Mouse (Mus musculus): ENCODE results near the gene Nme4. TPM values are rescaled to one million over a fixed set of nuclear protein-coding genes. Genes with fewer than 3 reads are reported as not detected.

Nme4 gene
- polyA plus RNA-seq, 1 experiment from 2014 or later, result 86.2 TPM

- Histone ChIP-seq H3K4me3 (replicated peaks) (no peak overlapping the region), H3K36me3 (peaks cover 3% of the 10 kb centered on the region; the same call in 1 of the 2 replicates), H3K4me1 (no peaks in the 10 kb centered on the region; the same call in 1 of the 2 replicates), H3K9me3 (no peaks in the 10 kb centered on the region), H3K9ac (no peak overlapping the region), H3K4me2 (no peak overlapping the region), H3K27ac (no peak overlapping the region), H3K27me3 (replicated peaks) (no peaks in the 10 kb centered on the region)
- ATAC-seq (ENCODE audit: insufficient read depth, low FRiP score, low read depth), result no peak
- WGBS, result 64% methylated on average over 17 of the region's 17 CpGs
Observed at GRCm38 (mm10) chr17:26054133-26054845, 41.1 kb downstream of the Nme4 start.

GRCm38 (mm10) chr17:26052706-26053105 lies 42.7 kb downstream of the Nme4 start:
- no peak overlapping the region for H3K4me2 ChIP-seq
- H3K27ac ChIP-seq, result no peak overlapping the region
- no peaks in the 10 kb centered on the region; the same call in 1 of the 2 replicates for H3K4me1 ChIP-seq
- H3K9me3 ChIP-seq, result no peaks in the 10 kb centered on the region
- H3K4me3 ChIP-seq (replicated peaks), result no peak overlapping the region
- no peaks in the 10 kb centered on the region for H3K27me3 ChIP-seq (replicated peaks)
- no peak overlapping the region for H3K9ac ChIP-seq
- H3K36me3 ChIP-seq, result 0 out of 2 replicates have a peak, but pooled peaks cover 3% of the 10 kb centered on the region
- WGBS, result 75% methylated on average over 4 of the region's 4 CpGs
- no peak for ATAC-seq (ENCODE audit: insufficient read depth, low FRiP score, low read depth)

GRCm38 (mm10) chr17:26052074-26052473 lies 43.3 kb downstream of the Nme4 start:
- H3K4me1 ChIP-seq, result no peaks in the 10 kb centered on the region; the same call in 1 of the 2 replicates
- WGBS, result 91% methylated on average over 4 of the region's 4 CpGs
- H3K9me3 ChIP-seq, result no peaks in the 10 kb centered on the region
- H3K9ac ChIP-seq, result no peak overlapping the region
- no peak overlapping the region for H3K4me3 ChIP-seq (replicated peaks)
- 0 out of 2 replicates have a peak, but pooled peaks cover 3% of the 10 kb centered on the region for H3K36me3 ChIP-seq
- H3K4me2 ChIP-seq, result no peak overlapping the region
- no peaks in the 10 kb centered on the region for H3K27me3 ChIP-seq (replicated peaks)
- H3K27ac ChIP-seq, result no peak overlapping the region
- ATAC-seq (ENCODE audit: insufficient read depth, low FRiP score, low read depth), result no peak

- Histone ChIP-seq H3K27ac (no peak overlapping the region), H3K9ac (no peak overlapping the region), H3K4me3 (replicated peaks) (no peak overlapping the region), H3K4me1 (peaks cover 8% of the 10 kb centered on the region; the same call in 1 of the 2 replicates), H3K27me3 (replicated peaks) (no peaks in the 10 kb centered on the region), H3K4me2 (no peak overlapping the region), H3K36me3 (0 out of 2 replicates have a peak, but pooled peaks cover 3% of the 10 kb centered on the region), H3K9me3 (no peaks in the 10 kb centered on the region)
- 90% methylated on average over 8 of the region's 8 CpGs for WGBS
- ATAC-seq (ENCODE audit: insufficient read depth, low FRiP score, low read depth), result no peak
Observed at GRCm38 (mm10) chr17:26048118-26048517, 47.3 kb downstream of the Nme4 start.

GRCm38 (mm10) chr17:26046253-26046997 lies 49.0 kb downstream of the Nme4 start:
- Histone ChIP-seq H3K27me3 (replicated peaks) (no peaks in the 10 kb centered on the region), H3K27ac (no peak overlapping the region), H3K4me2 (no peak overlapping the region), H3K4me3 (replicated peaks) (no peak overlapping the region), H3K9me3 (no peaks in the 10 kb centered on the region), H3K4me1 (peaks cover 8% of the 10 kb centered on the region; the same call in 1 of the 2 replicates), H3K36me3 (0 out of 2 replicates have a peak, but pooled peaks cover 3% of the 10 kb centered on the region), H3K9ac (no peak overlapping the region)
- no peak for ATAC-seq (ENCODE audit: insufficient read depth, low FRiP score, low read depth)
- 53% methylated on average over 10 of the region's 10 CpGs for WGBS

GRCm38 (mm10) chr17:26045285-26045684 lies 50.1 kb downstream of the Nme4 start:
- Histone ChIP-seq H3K4me2 (no peak overlapping the region), H3K27me3 (replicated peaks) (no peaks in the 10 kb centered on the region), H3K4me3 (replicated peaks) (no peak overlapping the region), H3K9me3 (no peaks in the 10 kb centered on the region), H3K9ac (no peak overlapping the region), H3K36me3 (no peaks in the 10 kb centered on the region), H3K4me1 (peaks cover 8% of the 10 kb centered on the region; the same call in 1 of the 2 replicates), H3K27ac (no peak overlapping the region)
- ATAC-seq (ENCODE audit: insufficient read depth, low FRiP score, low read depth), result no peak
- 57% methylated on average over 4 of the region's 4 CpGs for WGBS

GRCm38 (mm10) chr17:26043249-26043636 lies 52.2 kb downstream of the Nme4 start:
- ATAC-seq (ENCODE audit: insufficient read depth, low FRiP score, low read depth), result no peak
- Histone ChIP-seq H3K27me3 (replicated peaks) (no peaks in the 10 kb centered on the region), H3K9me3 (no peaks in the 10 kb centered on the region), H3K36me3 (no peaks in the 10 kb centered on the region), H3K27ac (no peak overlapping the region; the same call in 1 of the 2 replicates), H3K9ac (no peak overlapping the region), H3K4me1 (peaks cover 8% of the 10 kb centered on the region; the same call in 1 of the 2 replicates), H3K4me2 (no peak overlapping the region), H3K4me3 (replicated peaks) (no peak overlapping the region)
- WGBS, result 59% methylated on average over 5 of the region's 5 CpGs

- H3K4me1 ChIP-seq, result peaks cover 8% of the 10 kb centered on the region; the same call in 1 of the 2 replicates
- H3K9me3 ChIP-seq, result no peaks in the 10 kb centered on the region
- no peak overlapping the region for H3K4me3 ChIP-seq (replicated peaks)
- H3K4me2 ChIP-seq, result no peak overlapping the region
- H3K9ac ChIP-seq, result no peak overlapping the region
- H3K27ac ChIP-seq, result no peak overlapping the region; the same call in 1 of the 2 replicates
- ATAC-seq (ENCODE audit: insufficient read depth, low FRiP score, low read depth), result no peak
- WGBS, result 84% methylated on average over 13 of the region's 13 CpGs
- H3K27me3 ChIP-seq (replicated peaks), result no peaks in the 10 kb centered on the region
- no peaks in the 10 kb centered on the region for H3K36me3 ChIP-seq
Observed at GRCm38 (mm10) chr17:26042599-26043248, 52.7 kb downstream of the Nme4 start.

Other genes starting within 250 kb of the Nme4 start
- gene Wdr90, start 234.1 kb downstream of the Nme4 start, polyA plus RNA-seq (2015; fragmentation: Nextera tagmentation; extraction: Ambion mirVana), result 21.0 and 22.9 TPM in 2 replicates
- gene Mcrip2, start 226.8 kb downstream of the Nme4 start, polyA plus RNA-seq (2015; fragmentation: Nextera tagmentation; extraction: Ambion mirVana), result 52.2 and 54.2 TPM in 2 replicates
- gene Mettl26, start 220.5 kb downstream of the Nme4 start, polyA plus RNA-seq (2015; fragmentation: Nextera tagmentation; extraction: Ambion mirVana), result 67.4 and 68.3 TPM in 2 replicates
- 0.39 and 0.55 TPM in 2 replicates for gene Wfikkn1, start 214.7 kb downstream of the Nme4 start, polyA plus RNA-seq (2015; fragmentation: Nextera tagmentation; extraction: Ambion mirVana)
- gene Rab40c, start 175.9 kb downstream of the Nme4 start, polyA plus RNA-seq (2015; fragmentation: Nextera tagmentation; extraction: Ambion mirVana), result 27.1 and 27.3 TPM in 2 replicates
- 60.7 and 60.8 TPM in 2 replicates for gene Pigq, start 150.7 kb downstream of the Nme4 start, polyA plus RNA-seq (2015; fragmentation: Nextera tagmentation; extraction: Ambion mirVana)
- gene Nhlrc4, start 150.6 kb downstream of the Nme4 start, polyA plus RNA-seq (2015; fragmentation: Nextera tagmentation; extraction: Ambion mirVana), result 0.30 TPM in 1 of 2 replicates, not detected in the other
- 0.24 and 0.52 TPM in 2 replicates for gene A930017K11Rik, start 143.0 kb downstream of the Nme4 start, polyA plus RNA-seq (2015; fragmentation: Nextera tagmentation; extraction: Ambion mirVana)
- gene Capn15, start 109.8 kb downstream of the Nme4 start, polyA plus RNA-seq (2015; fragmentation: Nextera tagmentation; extraction: Ambion mirVana), result 20.4 and 22.8 TPM in 2 replicates
- gene Rab11fip3, start 26.0 kb downstream of the Nme4 start, polyA plus RNA-seq (2015; fragmentation: Nextera tagmentation; extraction: Ambion mirVana), result 11.9 and 13.3 TPM in 2 replicates
- gene Decr2, start 5.3 kb downstream of the Nme4 start, polyA plus RNA-seq (2015; fragmentation: Nextera tagmentation; extraction: Ambion mirVana), result 39.3 and 42.0 TPM in 2 replicates
- gene Tmem8, start 17.7 kb upstream of the Nme4 start, polyA plus RNA-seq (2015; fragmentation: Nextera tagmentation; extraction: Ambion mirVana), result 6.6 and 7.2 TPM in 2 replicates
- 199 and 208 TPM in 2 replicates for gene Mrpl28, start 27.9 kb upstream of the Nme4 start, polyA plus RNA-seq (2015; fragmentation: Nextera tagmentation; extraction: Ambion mirVana)
- gene Axin1, start 43.1 kb upstream of the Nme4 start, polyA plus RNA-seq (2015; fragmentation: Nextera tagmentation; extraction: Ambion mirVana), result 18.3 and 20.5 TPM in 2 replicates
- 121 and 146 TPM in 2 replicates for gene Pdia2, start 103.5 kb upstream of the Nme4 start, polyA plus RNA-seq (2015; fragmentation: Nextera tagmentation; extraction: Ambion mirVana)
- gene Rgs11, start 107.3 kb upstream of the Nme4 start, polyA plus RNA-seq (2015; fragmentation: Nextera tagmentation; extraction: Ambion mirVana), result 27.2 and 32.1 TPM in 2 replicates
- 118 and 143 TPM in 2 replicates for gene Arhgdig, start 112.2 kb upstream of the Nme4 start, polyA plus RNA-seq (2015; fragmentation: Nextera tagmentation; extraction: Ambion mirVana)
- gene Fam234a, start 148.6 kb upstream of the Nme4 start, polyA plus RNA-seq (2015; fragmentation: Nextera tagmentation; extraction: Ambion mirVana), result 73.6 and 75.6 TPM in 2 replicates
- gene Luc7l, start 157.3 kb upstream of the Nme4 start, polyA plus RNA-seq (2015; fragmentation: Nextera tagmentation; extraction: Ambion mirVana), result 91.1 and 97.0 TPM in 2 replicates